Mouse (Mus musculus) ovary, adult 2 months (tissue): ENCODE results near the gene Olfr557. TPM values are rescaled to one million over a fixed set of nuclear protein-coding genes. Genes with fewer than 3 reads are reported as not detected.

Source experiments
- polyA plus RNA-seq: library from polyadenylated mRNA; depleted of rRNA; stranded (reverse); fragments of >200 nt; gene quantifications from 2 replicates; pipeline ENCODE4 v1.2.3, GENCODE M21; 2012; rRNA removed

Olfr557 gene
- polyA plus RNA-seq: not detected in 2 replicates

DNA sequence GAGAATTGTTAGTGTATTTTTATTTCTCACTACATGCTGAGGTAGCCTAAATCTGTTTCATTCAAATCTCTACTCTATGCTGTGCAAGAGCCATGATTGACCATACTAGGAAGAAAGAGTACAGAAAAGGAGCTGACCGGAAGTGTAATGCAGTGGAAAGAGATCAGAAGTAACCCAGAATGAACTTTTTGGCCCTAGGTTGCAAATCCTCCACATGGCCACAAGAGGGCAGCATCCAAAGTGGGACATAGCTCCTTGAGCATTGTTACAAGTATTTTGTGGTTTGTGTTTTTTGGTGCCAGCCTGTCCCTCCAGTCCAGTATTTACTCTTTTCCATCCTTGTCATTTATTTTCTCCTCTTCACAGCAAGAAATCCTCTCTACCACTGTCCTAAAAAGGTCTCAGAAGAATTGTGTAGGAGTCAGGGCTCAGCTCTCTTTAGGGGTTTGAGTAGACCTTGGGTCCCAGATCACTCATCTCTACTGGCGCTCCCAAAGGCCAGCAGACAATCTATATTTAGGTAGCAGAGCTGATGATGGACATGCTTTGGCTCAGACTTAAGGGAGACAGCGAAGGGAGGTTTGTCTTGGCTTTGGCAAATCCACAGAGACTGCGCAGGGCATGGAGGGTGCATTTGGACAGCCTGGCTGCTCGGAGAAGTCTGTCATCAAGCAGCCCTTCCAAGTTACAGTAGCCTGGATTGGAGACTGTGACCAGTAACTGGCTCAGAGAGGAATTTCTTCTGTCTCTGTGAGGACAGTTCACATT is at the start of gene Olfr557:
Gene Olfr557, plus strand, starts transcription at position 553 of the 768 bp plus-strand sequence.

GRCm38 (mm10) chr7:102658523-102658922 is 37.2 kb upstream of the Olfr557 start, which contains the start of gene Olfr555:
Gene Olfr555, plus strand, starts transcription at chr7:102658823.

DNA sequence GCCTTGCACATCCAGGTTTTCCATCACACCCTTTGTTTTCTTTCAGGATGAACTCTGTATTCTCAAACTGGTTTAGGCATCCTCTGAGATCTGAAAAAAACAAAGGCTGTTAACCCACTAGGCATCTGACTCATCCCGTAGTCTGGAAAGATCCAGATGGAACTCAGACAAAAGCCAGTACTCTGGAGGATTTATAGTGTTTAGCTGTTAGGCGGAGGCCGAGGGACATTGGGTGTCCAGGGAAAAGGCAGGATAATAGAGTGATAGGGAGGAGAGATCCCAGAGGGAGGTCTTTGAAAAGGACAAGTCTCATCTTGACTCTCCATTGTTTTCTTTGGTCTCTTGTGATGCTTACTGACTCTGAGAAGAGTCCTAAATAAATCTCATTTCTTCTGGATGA is 31.1 kb upstream of the Olfr557 start, which contains the start of gene Olfr556:
Gene Olfr556, plus strand, starts transcription at position 301 of the 400 bp plus-strand sequence.

GRCm38 (mm10) chr7:102686944-102687501 is 8.7 kb upstream of the Olfr557 start, which contains the start of gene Trim68:
Gene Trim68, minus strand, starts transcription at chr7:102687327.

DNA sequence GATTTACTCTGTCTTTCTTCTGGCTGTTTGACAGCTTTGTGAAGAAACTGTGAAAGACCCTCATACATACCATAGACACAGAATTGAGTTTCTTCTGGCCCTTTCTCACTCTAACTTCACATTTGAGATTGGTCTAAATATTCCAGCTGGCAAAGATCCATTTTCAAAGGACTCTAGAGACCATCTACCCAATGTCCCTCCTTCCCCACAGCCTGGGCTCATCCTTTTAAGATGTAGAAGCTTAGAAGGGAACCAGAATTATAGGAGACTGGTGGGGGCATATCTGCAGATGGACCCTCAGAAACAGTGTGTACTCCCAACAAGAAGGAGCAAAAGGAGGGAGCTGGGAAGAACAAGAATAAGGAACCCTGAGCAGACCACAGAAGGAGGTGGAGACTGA is 6.2 kb downstream of the Olfr557 start, which contains the start of gene Olfr558:
Gene Olfr558, plus strand, starts transcription at position 301 of the 400 bp plus-strand sequence.

GRCm38 (mm10) chr7:102718970-102719369 is 23.3 kb downstream of the Olfr557 start, which contains the start of gene Olfr33:
Gene Olfr33, minus strand, starts transcription at chr7:102719070.

DNA sequence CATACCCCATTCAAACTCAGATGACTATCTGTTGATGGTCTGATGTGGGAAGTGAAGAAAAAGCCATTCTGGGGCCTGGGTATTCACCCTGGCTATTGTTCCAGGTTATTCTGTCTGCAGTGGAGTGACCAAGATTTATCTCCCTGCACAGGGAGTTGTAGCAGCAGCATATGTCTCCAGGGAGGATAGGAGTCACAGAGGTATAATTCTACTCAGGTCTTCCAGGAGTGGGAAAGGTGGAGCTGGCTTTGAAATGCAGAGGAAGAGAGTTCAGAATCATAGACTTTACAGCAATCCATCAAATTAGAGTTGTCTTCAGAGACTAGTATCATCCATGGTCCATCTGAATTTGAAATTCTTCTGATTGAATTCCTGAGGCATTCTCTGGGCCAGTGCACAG is 31.7 kb downstream of the Olfr557 start, which contains the start of gene Olfr559:
Gene Olfr559, minus strand, starts transcription at position 101 of the 400 bp plus-strand sequence.

Other genes with a start within 250 kb of the Olfr557 start
- not detected in 2 replicates for gene Olfr543, start 214.2 kb upstream of the Olfr557 start, polyA plus RNA-seq
- gene Olfr544, start 207.6 kb upstream of the Olfr557 start, polyA plus RNA-seq: not detected in 2 replicates
- not detected in 2 replicates for gene Olfr545, start 196.3 kb upstream of the Olfr557 start, polyA plus RNA-seq
- not detected in 2 replicates for gene Olfr547, start 161.2 kb upstream of the Olfr557 start, polyA plus RNA-seq
- not detected in 2 replicates for gene Olfr548-ps1, start 155.0 kb upstream of the Olfr557 start, polyA plus RNA-seq
- not detected in 2 replicates for gene Olfr549, start 146.0 kb upstream of the Olfr557 start, polyA plus RNA-seq
- 3.1 and 3.4 TPM in 2 replicates for gene Trim21, start 130.4 kb upstream of the Olfr557 start, polyA plus RNA-seq
- gene Olfr550, start 124.5 kb upstream of the Olfr557 start, polyA plus RNA-seq: 0.18 and 0.25 TPM in 2 replicates
- not detected in 2 replicates for gene Olfr551, start 104.0 kb upstream of the Olfr557 start, polyA plus RNA-seq
- gene Olfr552, start 98.1 kb upstream of the Olfr557 start, polyA plus RNA-seq: not detected in 2 replicates
- gene Olfr553, start 77.7 kb upstream of the Olfr557 start, polyA plus RNA-seq: not detected in 2 replicates
- gene Olfr554, start 57.5 kb upstream of the Olfr557 start, polyA plus RNA-seq: not detected in 2 replicates
- not detected in 2 replicates for gene Olfr555, start 37.1 kb upstream of the Olfr557 start, polyA plus RNA-seq
- gene Olfr556, start 31.0 kb upstream of the Olfr557 start, polyA plus RNA-seq: not detected in 2 replicates
- gene Trim68, start 8.6 kb upstream of the Olfr557 start, polyA plus RNA-seq: 14.6 and 19.4 TPM in 2 replicates
- 3.2 and 3.3 TPM in 2 replicates for gene Olfr558, start 6.3 kb downstream of the Olfr557 start, polyA plus RNA-seq
- gene Olfr33, start 23.2 kb downstream of the Olfr557 start, polyA plus RNA-seq: not detected in 2 replicates
- not detected in 2 replicates for gene Olfr559, start 31.6 kb downstream of the Olfr557 start, polyA plus RNA-seq
- not detected in 2 replicates for gene Olfr560, start 63.5 kb downstream of the Olfr557 start, polyA plus RNA-seq
- 2.1 and 3.6 TPM in 2 replicates for gene Olfr78, start 63.6 kb downstream of the Olfr557 start, polyA plus RNA-seq
- not detected in 2 replicates for gene Olfr561, start 75.3 kb downstream of the Olfr557 start, polyA plus RNA-seq
- gene Olfr564, start 107.6 kb downstream of the Olfr557 start, polyA plus RNA-seq: not detected in 2 replicates
- gene Olfr566, start 162.9 kb downstream of the Olfr557 start, polyA plus RNA-seq: not detected in 2 replicates
- gene Olfr568, start 181.2 kb downstream of the Olfr557 start, polyA plus RNA-seq: not detected in 2 replicates
- gene Olfr569, start 195.0 kb downstream of the Olfr557 start, polyA plus RNA-seq: not detected in 2 replicates
- not detected in 2 replicates for gene Olfr570, start 198.7 kb downstream of the Olfr557 start, polyA plus RNA-seq
- gene Olfr571, start 221.6 kb downstream of the Olfr557 start, polyA plus RNA-seq: not detected in 2 replicates
- not detected in 2 replicates for gene Olfr572, start 228.5 kb downstream of the Olfr557 start, polyA plus RNA-seq
- gene Olfr573-ps1, start 246.7 kb downstream of the Olfr557 start, polyA plus RNA-seq: not detected in 2 replicates